Mouse (Mus musculus) C2C12 (cell line): Measurements from ENCODE around the gene H2afy.

Experiments used
- CEBPB ChIP-seq: IDR thresholded peaks from one replicate; pipeline ENCODE4 v1.6.1; 2011; ENCODE audit warnings: low read depth, mild to moderate bottlenecking, control low read depth, moderate library complexity
- CTCF ChIP-seq: IDR thresholded peaks from one replicate; pipeline ENCODE4 v1.5.1; 2011; ENCODE audit not compliant: control insufficient read depth, insufficient read depth, insufficient read length
- FOSL1 ChIP-seq: IDR thresholded peaks from one replicate; pipeline ENCODE4 v1.8.0; 2011; ENCODE audit warnings: mild to moderate bottlenecking, low read length; ENCODE audit not compliant: poor library complexity, insufficient read depth, severe bottlenecking
- MAX ChIP-seq: IDR thresholded peaks from one replicate; pipeline ENCODE4 v1.6.1; 2011; ENCODE audit warnings: mild to moderate bottlenecking, control low read depth
- MYOD1 ChIP-seq: IDR thresholded peaks from one replicate; pipeline ENCODE4 v1.6.1; 2011; ENCODE audit warnings: low read depth; ENCODE audit not compliant: control insufficient read depth, insufficient read length
- MYOG ChIP-seq: IDR thresholded peaks from one replicate; pipeline ENCODE4 v1.6.1; 2011; ENCODE audit not compliant: control insufficient read depth, insufficient read length; ENCODE audit errors: extremely low read depth
- USF1 ChIP-seq: IDR thresholded peaks from one replicate; pipeline ENCODE4 v1.6.1; 2011; ENCODE audit warnings: low read depth, mild to moderate bottlenecking, control low read depth, moderate library complexity

- TF ChIP-seq CTCF (no peak), CEBPB (no peak), USF1 (no peak), MAX (no peak), MYOG (no peak), MYOD1 (no peak), FOSL1 (no peak)
Observed at GRCm38 (mm10) chr13:56113431-56114248, 22.5 kb downstream of the H2afy start.
